Mouse (Mus musculus) layer of hippocampus, postnatal 14 days (tissue): Measurements from ENCODE around the gene Isl1. TPM values are rescaled to one million over a fixed set of nuclear protein-coding genes. Genes with fewer than 3 reads are reported as not detected.

Source experiments
- DNase-seq, 2 experiments: peaks; one replicate each; pipeline ENCODE4 v3.0.0; 2021 to 2022; ENCODE audit warnings: low spot score in 2 of 2, mixed read lengths in 1 of 2
- total RNA-seq, 2 experiments: library from RNA; stranded (reverse); gene quantifications; 2 replicates each; pipeline ENCODE4 v1.2.3; 2021

Gene Isl1
- total RNA-seq, 2 experiments from 2014 or later, result 0.60 TPM; not detected in 1

- DNase-seq, result no peak
Measured at GRCm38 (mm10) chr13:116295401-116295800, 14.1 kb downstream of the Isl1 start.

GRCm38 (mm10) chr13:116294734-116295133 is 14.8 kb downstream of the Isl1 start:
- DNase-seq, result no peak

- no peak for DNase-seq
Measured at GRCm38 (mm10) chr13:116294151-116294461, 15.4 kb downstream of the Isl1 start.

- no peak for DNase-seq
Measured at GRCm38 (mm10) chr13:116293301-116294150, 16.0 kb downstream of the Isl1 start.

GRCm38 (mm10) chr13:116289655-116290054 is 19.8 kb downstream of the Isl1 start:
- no peak for DNase-seq

- DNase-seq, result no peak
Measured at GRCm38 (mm10) chr13:116279207-116279772, 30.2 kb downstream of the Isl1 start.
